Mouse (Mus musculus): ENCODE measurements around the gene Hist1h2ae.

GRCm38 (mm10) chr13:23577835-23578234, 6.8 kb upstream of the Hist1h2ae start:
- TF ChIP-seq EP300 (IDR thresholded peaks at IDR 0.05; ENCODE audit: low read depth) (no peak), CTCF (IDR thresholded peaks at IDR 0.05; ENCODE audit: low read depth) (no peak)

Data from liver, embryonic 14.5 days (tissue).